Mouse (Mus musculus) lung, postnatal 0 days (tissue): ENCODE measurements at regions not wholly inside any gene's neighbourhood (a gene's known extent, or its start where the extent isn't known, plus 50 kb on each side); places are given as distances from the start of the nearest gene placed in this dataset.

ENCODE experiments used
- CTCF ChIP-seq: IDR thresholded peaks from 2 replicates; pipeline ENCODE4 v1.5.1; 2016; ENCODE audit warnings: antibody characterized with exemption, mild to moderate bottlenecking
- EP300 ChIP-seq: IDR thresholded peaks from 2 replicates; pipeline ENCODE4 v1.6.1; 2016; ENCODE audit warnings: antibody characterized with exemption, mild to moderate bottlenecking, control low read depth

DNA sequence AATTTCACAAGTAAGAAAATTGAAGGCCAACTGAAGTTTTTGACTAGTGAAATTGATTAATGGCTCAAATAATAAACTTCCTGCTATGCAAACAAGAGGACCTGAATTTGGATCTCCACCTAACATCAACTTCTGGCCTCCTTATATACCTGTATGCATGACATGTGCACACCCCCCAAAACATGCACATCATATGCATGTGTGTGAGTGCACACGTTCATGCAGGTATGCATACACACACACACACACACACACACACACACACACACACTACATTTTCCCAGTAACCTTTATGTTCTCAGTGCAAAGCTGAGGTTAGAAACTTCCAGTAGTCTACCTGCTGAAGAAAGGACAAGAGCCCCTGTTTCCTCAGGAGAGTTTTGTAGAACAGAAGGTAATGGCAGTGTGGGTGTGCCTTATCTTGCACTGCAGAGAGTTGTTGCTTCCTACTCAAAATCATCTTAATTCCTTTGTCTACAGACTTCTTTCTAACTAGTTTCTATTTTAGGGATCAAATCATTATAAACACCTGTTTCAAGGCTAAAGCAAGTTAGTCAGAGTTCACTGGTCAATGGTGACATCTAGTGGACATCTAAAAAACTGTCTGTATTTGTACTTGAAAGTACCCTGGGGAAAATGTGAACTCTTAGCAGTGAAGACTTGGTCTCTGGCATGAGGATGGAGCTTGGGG is 202.9 kb downstream of the Pla2g4a start:
- TF ChIP-seq EP300: no peak
- peak; percentile 61 for TF ChIP-seq CTCF
